Mouse (Mus musculus): ENCODE data around the gene Olfr211.
"Not testable (repeated sequence)": the region's sequence is repeated elsewhere in the genome, so short reads cannot be mapped to it uniquely, and the experiment has no call there.

Olfr211 gene

DNA sequence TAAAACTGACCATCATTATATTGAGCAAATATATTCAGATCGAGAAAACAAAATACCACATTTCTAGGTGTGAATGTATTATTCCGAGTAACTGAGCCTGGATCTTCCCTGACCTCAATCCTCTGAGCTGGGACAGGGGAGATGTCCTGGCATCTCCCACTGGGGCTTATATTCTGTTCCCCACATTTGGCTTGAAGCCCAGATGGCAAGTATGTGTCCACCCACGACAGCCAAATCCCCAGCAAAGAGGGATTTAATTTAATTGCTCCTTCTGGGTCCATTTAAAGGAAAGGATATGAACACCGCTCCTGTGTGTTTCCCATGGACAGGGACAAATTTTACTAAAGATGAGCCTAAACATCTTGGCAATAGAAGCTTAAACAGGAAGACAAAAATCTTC, at the start of gene Olfr211:
Olfr211 (plus strand) TSS at position 301 of the 400 bp plus-strand sequence.
- no peak for DNase-seq (ENCODE audit: extremely low spot score, low read depth, low spot score)

- no peak for DNase-seq (ENCODE audit: extremely low spot score, low read depth, low spot score)
Measured at GRCm38 (mm10) chr6:116439531-116439930, 49.4 kb upstream of the Olfr211 start.

DNA sequence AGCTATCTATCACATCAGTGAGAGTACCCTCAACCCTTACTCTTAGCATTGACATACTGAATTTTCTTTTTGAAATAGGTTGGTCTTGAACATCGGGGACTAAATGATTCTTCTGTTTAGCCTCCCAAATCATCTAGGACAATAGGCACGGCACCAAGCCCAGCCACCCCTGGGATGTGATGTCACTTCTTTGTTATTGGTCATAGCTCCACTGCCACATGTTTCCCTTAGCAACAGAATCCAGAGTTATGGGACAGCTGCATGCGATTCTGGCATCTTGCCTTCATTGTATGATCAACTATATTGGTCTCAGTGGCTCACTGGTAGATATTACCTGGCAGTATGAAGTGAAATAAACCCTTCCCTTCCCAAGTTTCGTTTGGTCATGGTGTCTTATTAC, 48.4 kb upstream of the Olfr211 start:
- no peak for DNase-seq (ENCODE audit: extremely low spot score, low read depth, low spot score)

DNA sequence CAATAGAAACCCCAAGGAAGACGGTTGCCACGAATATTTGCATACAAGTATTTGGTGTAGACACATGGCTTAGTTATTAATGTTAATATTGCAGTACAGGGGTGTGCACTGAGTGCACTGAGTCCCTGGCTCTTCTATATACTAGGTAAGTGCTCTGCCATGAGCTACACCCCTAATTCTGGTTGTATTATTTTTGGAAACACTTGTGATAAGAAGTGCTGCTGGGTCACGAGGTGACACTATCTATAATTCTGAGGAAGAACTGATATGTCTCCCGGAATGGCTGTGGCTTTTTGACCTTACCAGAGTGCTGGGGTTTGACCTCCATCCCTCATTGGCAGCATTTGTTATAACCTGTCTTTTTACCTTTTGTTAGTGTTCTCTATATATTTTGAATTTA, 48.0 kb upstream of the Olfr211 start:
- DNase-seq (ENCODE audit: extremely low spot score, low read depth, low spot score), result no peak

DNA sequence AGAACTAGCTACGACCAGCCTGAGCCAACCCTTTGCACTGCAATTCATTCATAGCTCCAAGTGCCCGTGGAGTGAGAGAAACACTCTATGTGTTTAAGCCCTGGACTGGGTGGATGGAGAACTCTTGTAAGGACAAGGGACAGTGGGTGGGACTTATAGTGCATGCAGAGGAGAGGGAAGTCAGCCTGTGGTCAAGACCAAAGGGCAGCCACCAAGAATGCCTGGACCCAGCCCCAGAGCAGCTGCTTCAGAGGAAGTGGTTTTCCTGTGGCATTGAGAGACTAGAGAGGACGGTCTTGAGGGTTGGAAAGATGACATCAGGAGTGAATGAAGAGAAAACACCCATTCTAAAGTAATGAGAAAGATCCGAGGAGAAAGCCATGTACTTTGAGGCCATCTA, 33.1 kb upstream of the Olfr211 start:
- DNase-seq (ENCODE audit: extremely low spot score, low read depth, low spot score), result no peak

- DNase-seq (ENCODE audit: extremely low spot score, low read depth, low spot score), result no peak
Measured at GRCm38 (mm10) chr6:116456482-116456881, 32.4 kb upstream of the Olfr211 start.

GRCm38 (mm10) chr6:116458728-116459127, 30.2 kb upstream of the Olfr211 start:
- DNase-seq (ENCODE audit: extremely low spot score, low read depth, low spot score), result no peak

GRCm38 (mm10) chr6:116459232-116459631, 29.7 kb upstream of the Olfr211 start:
- no peak for DNase-seq (ENCODE audit: extremely low spot score, low read depth, low spot score)

DNA sequence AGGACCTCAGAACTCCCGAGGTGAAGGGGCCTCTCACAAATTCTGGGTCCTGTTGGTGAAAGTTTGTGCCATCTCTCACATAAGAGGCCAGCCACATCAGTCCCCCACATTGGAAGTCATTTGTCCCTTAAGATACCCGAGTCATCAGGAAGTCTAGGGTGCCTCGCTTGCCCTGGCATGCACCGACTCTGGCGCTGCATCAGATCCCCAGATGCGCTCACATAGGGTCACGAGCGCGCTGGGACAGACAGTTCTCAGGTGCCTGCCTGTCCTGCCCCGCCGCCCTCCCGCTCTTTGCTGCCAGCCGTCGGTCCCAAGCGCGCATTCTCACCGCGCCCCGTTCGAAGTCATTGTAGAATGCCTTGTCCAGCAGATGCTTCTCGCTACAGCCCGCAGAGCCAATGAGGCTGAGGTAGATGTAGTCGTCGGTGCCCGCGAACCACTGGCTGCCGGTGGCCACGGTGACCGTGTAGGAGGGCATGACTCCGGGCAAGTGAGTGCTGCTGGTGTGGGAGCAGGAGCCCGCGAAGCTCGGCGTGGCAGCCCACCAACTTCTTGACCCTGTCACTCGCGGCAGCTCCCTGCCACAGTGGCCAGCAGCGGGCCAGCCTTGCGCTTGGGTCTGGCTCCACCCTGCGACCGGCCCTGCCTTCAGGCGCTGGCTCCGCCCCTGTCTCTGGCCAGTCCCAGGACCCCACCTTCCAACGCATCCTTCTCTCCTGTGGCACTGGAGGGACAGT, 28.2 kb upstream of the Olfr211 start, which contains the start of gene Alox5:
Alox5 (minus strand) TSS at position 635 of the 740 bp plus-strand sequence.
- DNase-seq (ENCODE audit: extremely low spot score, low read depth, low spot score), result no peak

DNA sequence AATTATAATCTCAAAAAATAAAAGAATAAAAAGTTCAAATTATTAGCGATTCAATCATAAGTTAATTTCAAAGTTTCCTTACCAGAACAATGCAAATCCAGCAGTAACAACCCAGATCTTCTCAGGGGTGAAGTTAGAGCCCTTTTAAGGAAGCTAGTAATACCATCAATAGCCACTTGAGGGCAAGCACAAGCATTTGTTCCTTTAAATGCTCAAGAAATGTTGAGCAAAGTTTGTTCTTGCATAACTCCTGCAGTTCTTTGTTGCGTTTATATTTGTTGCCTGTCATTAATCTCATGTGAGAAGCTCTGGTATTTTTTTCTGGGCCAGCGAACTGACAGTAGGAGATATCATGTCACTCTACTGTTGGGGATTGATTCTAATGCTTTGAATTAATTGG, 20.8 kb upstream of the Olfr211 start:
- DNase-seq (ENCODE audit: extremely low spot score, low read depth, low spot score), result no peak

GRCm38 (mm10) chr6:116485081-116485480, 3.8 kb upstream of the Olfr211 start:
- DNase-seq (ENCODE audit: extremely low spot score, low read depth, low spot score), result no peak

GRCm38 (mm10) chr6:116486833-116487232, 2.1 kb upstream of the Olfr211 start:
- no peak for DNase-seq (ENCODE audit: extremely low spot score, low read depth, low spot score)

GRCm38 (mm10) chr6:116493742-116494141, 4.9 kb downstream of the Olfr211 start:
- DNase-seq (ENCODE audit: extremely low spot score, low read depth, low spot score), result no peak

GRCm38 (mm10) chr6:116495960-116496359, 7.1 kb downstream of the Olfr211 start:
- DNase-seq (ENCODE audit: extremely low spot score, low read depth, low spot score), result no peak

- DNase-seq (ENCODE audit: extremely low spot score, low read depth, low spot score), result not testable (repeated sequence)
Measured at GRCm38 (mm10) chr6:116506302-116507003, 17.6 kb downstream of the Olfr211 start, which contains the start of gene Olfr212. Gene Olfr212 (plus strand): TSS chr6:116506516.

GRCm38 (mm10) chr6:116514832-116515231, 25.9 kb downstream of the Olfr211 start:
- DNase-seq (ENCODE audit: extremely low spot score, low read depth, low spot score), result no peak

DNA sequence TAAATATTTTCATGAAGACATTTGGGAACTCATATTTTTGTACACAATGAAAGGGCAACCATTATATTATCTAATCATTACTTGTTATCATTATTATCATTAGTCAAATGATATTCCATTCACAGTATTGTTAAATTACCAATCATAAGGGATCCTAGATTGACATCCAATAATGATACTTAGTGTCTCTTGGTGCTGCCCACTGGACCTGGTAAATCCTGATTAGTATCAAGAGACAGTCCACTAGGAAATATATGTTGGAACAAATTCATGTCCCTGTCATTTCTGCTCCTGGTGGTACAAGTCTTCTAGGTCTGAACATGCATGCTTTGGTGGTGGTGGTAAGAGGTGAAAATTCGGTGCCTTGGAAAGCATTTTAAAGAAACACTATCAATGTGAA, 49.3 kb downstream of the Olfr211 start, which contains the start of gene Olfr213:
Olfr213 (plus strand) TSS at position 301 of the 400 bp plus-strand sequence.
- DNase-seq (ENCODE audit: extremely low spot score, low read depth, low spot score), result no peak

DNA sequence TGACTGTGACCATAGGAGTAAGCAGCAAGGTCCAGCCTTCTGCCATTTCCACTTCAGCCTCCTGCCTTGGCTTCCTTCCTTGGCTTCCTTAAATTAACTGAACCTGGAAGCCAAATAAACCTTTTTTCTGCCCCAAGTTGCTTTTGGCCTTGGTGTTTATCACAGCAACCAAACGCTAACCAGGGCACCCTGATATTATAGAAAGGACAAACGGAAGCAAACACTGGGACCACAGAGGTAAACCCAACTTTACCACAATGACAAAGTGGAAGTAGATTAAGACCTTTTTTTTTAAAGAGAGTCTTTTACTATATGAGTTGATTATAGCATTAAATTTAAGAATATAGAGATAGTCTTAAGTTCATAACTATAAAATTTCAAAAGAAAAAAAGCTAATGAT, 53.6 kb downstream of the Olfr211 start:
- no peak for DNase-seq (ENCODE audit: extremely low spot score, low read depth, low spot score)
